Comparison of ENCODE assay signal across 24 mouse cellular contexts in the genomic region with DNA sequence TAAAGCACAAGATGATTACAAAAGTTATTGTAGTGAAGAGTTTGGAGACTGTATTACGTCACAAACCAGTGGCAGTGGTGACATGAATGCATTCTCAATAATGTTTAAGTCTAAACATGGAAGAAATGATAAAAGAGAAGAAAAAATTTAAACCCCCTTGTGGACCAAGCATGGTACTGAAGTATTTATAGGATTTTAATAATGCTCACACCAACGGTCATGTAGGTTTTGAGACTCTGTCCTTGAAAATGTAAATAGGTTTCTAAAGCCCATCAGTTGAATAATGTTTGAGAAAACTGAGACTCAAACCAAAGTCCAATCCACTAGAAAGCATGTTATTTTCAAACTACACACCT.
DNase-seq lines count a peak whose midpoint lies in the region; ATAC-seq and TF ChIP-seq lines count a peak whose summit lies in the region.
"Had no signal": no experiment of that assay in that cellular context is flagged by ENCODE, and none has a peak within 500 bp of the region (broad histone marks: within the 10 kb centered on the region; RNA-seq: fewer than 3 reads in every experiment).

No protein-coding gene starts in this region.

- no peak overlapping the region for H3K4me3 ChIP-seq in heart, adult 2 months
- no peak overlapping the region for H3K4me3 ChIP-seq in limb, embryonic 15.5 days
- no peak overlapping the region for H3K4me3 ChIP-seq in limb, embryonic 10.5 days
- H3K4me3 ChIP-seq: forebrain, embryonic 10.5 days; gastrocnemius, adult 2 months; heart, embryonic 12.5 days; limb, embryonic 13.5 days; liver, embryonic 13.5 days; midbrain, embryonic 15.5 days; myocyte; neural tube, embryonic 15.5 days; stomach, embryonic 15.5 days had no signal

- TF ChIP-seq CTCF in heart, adult 2 months (IDR thresholded peaks at IDR 0.05), result peak; percentile 23; the same call in 1 of the 2 replicates

- no peaks in the 10 kb centered on the region for H3K4me1 ChIP-seq in heart, adult 2 months (ENCODE audit: control insufficient read depth, insufficient read depth, low read length)
- H3K4me1 ChIP-seq in limb, embryonic 15.5 days, result no peaks in the 10 kb centered on the region
- H3K4me1 ChIP-seq in limb, embryonic 10.5 days, result no peaks in the 10 kb centered on the region
- H3K4me1 ChIP-seq: forebrain, embryonic 10.5 days; heart, embryonic 12.5 days; limb, embryonic 13.5 days; liver, embryonic 13.5 days; midbrain, embryonic 15.5 days; neural tube, embryonic 15.5 days; stomach, embryonic 15.5 days had no signal

- no peak for TF ChIP-seq EP300 in heart, adult 2 months (IDR thresholded peaks at IDR 0.05; ENCODE audit: insufficient read depth, low read depth, low read length)

- H3K9me3 ChIP-seq in limb, embryonic 15.5 days, result peaks cover 13% of the 10 kb centered on the region
- H3K9me3 ChIP-seq in limb, embryonic 10.5 days (replicated peaks), result peaks cover 30% of the 10 kb centered on the region

- DNase-seq in heart, adult 2 months, result no peak
- no peak for DNase-seq in heart, adult 18-20 months
- DNase-seq in limb, embryonic 10.5 days (ENCODE audit: low spot score), result no peak
- DNase-seq in 3T3-L1 (ENCODE audit: low read depth, low spot score) (peak; percentile 59), NIH3T3 (ENCODE audit: low read depth) (peak; percentile 52)
- DNase-seq in cerebellum, adult 9-11 months, result no peak
- no peak for DNase-seq in gastrocnemius, postnatal 14 days
- DNase-seq: adrenal gland, postnatal 14 days; cerebellum, adult 2 months; gastrocnemius, adult 2 months; heart, postnatal 14 days; kidney, adult 2 months; kidney, postnatal 10 days; liver, embryonic 13.5 days; thymus, postnatal 36 days had no signal

- intact Hi-C loops in heart, adult 2 months (cut with DNase I), result no loop called here
- intact Hi-C loops in gastrocnemius, postnatal 14 days (cut with DNase I; ENCODE audit: low total_unique reads), result no loop called here

- H3K9ac ChIP-seq in heart, adult 2 months (ENCODE audit: low read depth, low read length), result no peak overlapping the region
- no peak overlapping the region for H3K9ac ChIP-seq in limb, embryonic 15.5 days
- H3K9ac ChIP-seq: heart, embryonic 12.5 days; limb, embryonic 13.5 days; liver, embryonic 13.5 days; midbrain, embryonic 15.5 days; neural tube, embryonic 15.5 days; stomach, embryonic 15.5 days had no signal

- no peaks in the 10 kb centered on the region for H3K36me3 ChIP-seq in heart, adult 2 months (ENCODE audit: control insufficient read depth, insufficient read depth, low read length)
- no peaks in the 10 kb centered on the region for H3K36me3 ChIP-seq in limb, embryonic 15.5 days
- H3K36me3 ChIP-seq in limb, embryonic 10.5 days, result no peaks in the 10 kb centered on the region
- H3K36me3 ChIP-seq: forebrain, embryonic 10.5 days; heart, embryonic 12.5 days; limb, embryonic 13.5 days; liver, embryonic 13.5 days; midbrain, embryonic 15.5 days; neural tube, embryonic 15.5 days; stomach, embryonic 15.5 days had no signal

- 0 out of 2 replicates have a peak, but pooled peaks have one; percentile 8 for ATAC-seq in limb, embryonic 15.5 days (ENCODE audit: insufficient number of reproducible peaks, low FRiP score, low TSS enrichment, low read depth)
- ATAC-seq: midbrain, embryonic 15.5 days had no signal

- H3K79me2 ChIP-seq in heart, adult 2 months (replicated peaks; ENCODE audit: control insufficient read depth, insufficient read depth, low read length), result no peaks in the 10 kb centered on the region

- H3K27ac ChIP-seq in heart, adult 2 months, result no peak overlapping the region
- no peak overlapping the region for H3K27ac ChIP-seq in limb, embryonic 15.5 days
- H3K27ac ChIP-seq in limb, embryonic 10.5 days, result no peak overlapping the region
- H3K27ac ChIP-seq: forebrain, embryonic 10.5 days; gastrocnemius, adult 2 months; limb, embryonic 13.5 days; liver, embryonic 13.5 days; macrophage; midbrain, embryonic 15.5 days; neural tube, embryonic 15.5 days; stomach, embryonic 15.5 days had no signal

- no peak overlapping the region for H3K4me2 ChIP-seq in limb, embryonic 15.5 days
- H3K4me2 ChIP-seq: heart, embryonic 12.5 days; limb, embryonic 13.5 days; liver, embryonic 13.5 days; midbrain, embryonic 15.5 days; neural tube, embryonic 15.5 days; stomach, embryonic 15.5 days had no signal

- no peak for TF ChIP-seq POLR2A in heart, adult 2 months (IDR thresholded peaks at IDR 0.05; ENCODE audit: insufficient read depth, low read depth, low read length)

- H3K27me3 ChIP-seq in heart, adult 2 months (ENCODE audit: control insufficient read depth, insufficient read depth, low read length), result no peaks in the 10 kb centered on the region
- no peaks in the 10 kb centered on the region for H3K27me3 ChIP-seq in limb, embryonic 15.5 days
- no peaks in the 10 kb centered on the region for H3K27me3 ChIP-seq in limb, embryonic 10.5 days (ENCODE audit: low read depth, poor library complexity, severe bottlenecking)
- H3K27me3 ChIP-seq: heart, embryonic 12.5 days; limb, embryonic 13.5 days; liver, embryonic 13.5 days; midbrain, embryonic 15.5 days; neural tube, embryonic 15.5 days; stomach, embryonic 15.5 days had no signal

- WGBS in heart, adult 2 months, result 51% methylated on average over 2 of the region's 2 CpGs
- 52% methylated on average over 2 of the region's 2 CpGs for WGBS in limb, embryonic 15.5 days
- 54% methylated on average over 2 of the region's 2 CpGs for WGBS in limb, embryonic 10.5 days

Comparison
In these comparisons a context has a peak if more than half of its experiments do, and no peak if none do; other contexts are left out.
1. DNase-seq: peak in 3T3-L1 (single experiment) and NIH3T3 (single experiment); none in heart, adult 2 months (0 of 2), heart, adult 18-20 months (0 of 2), limb, embryonic 10.5 days (single experiment), cerebellum, adult 9-11 months (single experiment) and gastrocnemius, postnatal 14 days (single experiment).